Mouse (Mus musculus): ENCODE data around the gene Cd302.

Gene Cd302

DNA sequence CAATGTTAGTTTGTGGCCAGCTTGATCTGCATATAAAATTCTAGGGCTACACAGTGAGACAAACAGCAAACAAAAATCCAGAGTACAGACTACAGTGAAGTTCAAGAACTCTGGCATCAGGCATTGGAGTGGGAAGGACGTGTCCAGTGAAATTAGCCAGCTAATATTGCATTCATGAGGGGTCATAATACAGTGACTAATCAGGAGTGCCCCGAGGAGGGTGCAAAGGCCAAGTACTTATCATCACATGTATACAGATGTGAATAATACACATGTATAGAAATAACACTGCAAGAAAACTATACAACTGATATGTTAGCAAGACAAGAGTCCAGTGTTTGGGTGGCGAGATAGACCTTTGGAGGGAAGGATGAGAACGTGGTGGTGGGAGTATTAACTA lies 31.5 kb downstream of the Cd302 start:
- no peak for DNase-seq

- DNase-seq: no peak
These were observed 49.8 kb downstream of the Cd302 start for GRCm38 (mm10) chr2:60234506-60234905.

DNA sequence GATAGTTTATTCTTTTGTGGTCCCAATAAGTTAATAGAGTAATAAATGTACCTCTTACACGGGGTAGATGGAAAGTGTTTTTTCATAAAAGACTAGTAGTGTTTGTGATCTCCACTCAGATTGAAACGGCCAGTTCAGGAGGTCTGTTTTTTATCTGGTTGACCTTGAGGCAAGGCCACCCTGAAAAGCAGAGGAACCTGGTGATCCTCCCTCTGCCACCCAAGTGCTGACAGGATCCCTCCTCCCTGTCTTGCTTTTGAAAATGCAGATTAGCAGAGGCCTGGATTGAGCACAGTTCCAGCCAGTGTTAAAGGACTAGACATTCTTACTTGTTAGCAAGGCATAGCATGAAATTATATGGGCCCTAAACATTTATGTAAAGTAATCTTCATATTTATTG lies 51.1 kb downstream of the Cd302 start:
- no peak for DNase-seq

- no peak for DNase-seq
These were observed 53.9 kb downstream of the Cd302 start for GRCm38 (mm10) chr2:60230361-60230760.

DNA sequence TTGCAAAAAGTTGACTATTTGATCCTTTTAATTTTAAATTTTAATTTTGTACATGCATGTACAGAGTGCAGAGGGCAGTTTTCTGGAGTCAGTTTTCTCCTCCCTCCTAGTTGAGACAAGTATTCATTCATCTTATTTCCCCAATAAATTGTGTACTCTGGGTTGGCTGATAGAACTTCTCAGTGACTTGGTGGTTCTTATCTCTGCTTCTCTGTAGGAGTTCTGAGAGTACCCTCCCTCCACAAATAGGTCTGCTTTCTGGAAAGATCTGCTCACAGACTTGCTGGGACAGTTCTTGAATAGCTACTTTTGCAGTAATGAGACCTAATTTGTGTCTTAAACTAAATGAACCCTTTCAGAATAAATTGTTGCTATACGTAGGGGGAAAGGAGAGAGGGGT lies 55.8 kb downstream of the Cd302 start:
- no peak for DNase-seq

DNA sequence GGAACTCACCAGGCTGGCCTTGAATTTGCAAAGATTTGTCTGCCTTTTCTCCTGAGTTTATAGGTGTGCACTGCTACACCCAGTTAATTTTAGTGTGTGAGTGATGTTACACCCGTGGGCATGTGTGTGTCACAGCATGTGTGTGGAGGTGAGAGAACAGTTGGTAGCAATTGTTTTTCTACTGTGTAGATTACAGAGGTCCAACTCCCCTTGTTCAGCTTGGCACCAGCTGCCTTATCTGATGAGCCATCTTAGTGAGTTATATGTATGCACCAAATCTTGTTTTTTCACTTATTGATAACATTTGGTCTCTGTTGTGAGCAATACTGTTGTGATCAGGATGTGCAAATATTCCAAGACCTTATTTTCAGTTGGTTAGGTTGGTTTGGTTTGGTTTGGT lies 60.8 kb downstream of the Cd302 start:
- no peak for DNase-seq

DNA sequence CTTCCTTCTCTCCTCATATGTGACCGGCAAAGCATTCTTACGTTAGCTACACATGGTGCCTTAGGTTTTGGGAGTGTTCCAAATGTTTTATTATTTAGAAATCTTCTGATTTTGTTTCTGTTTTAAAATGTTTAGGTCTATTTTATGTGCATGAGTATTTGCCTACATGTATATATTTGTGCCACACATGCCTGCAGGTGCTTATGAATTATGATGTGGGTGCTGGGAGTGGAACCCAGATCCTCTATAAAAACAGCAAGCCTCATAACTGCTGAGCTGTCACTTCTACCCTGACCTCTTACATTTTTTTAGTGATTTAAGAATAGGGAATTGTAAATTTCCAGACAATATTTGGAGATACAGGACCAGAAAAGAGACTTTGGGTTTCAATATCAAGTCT lies 62.3 kb downstream of the Cd302 start:
- DNase-seq: no peak

DNA sequence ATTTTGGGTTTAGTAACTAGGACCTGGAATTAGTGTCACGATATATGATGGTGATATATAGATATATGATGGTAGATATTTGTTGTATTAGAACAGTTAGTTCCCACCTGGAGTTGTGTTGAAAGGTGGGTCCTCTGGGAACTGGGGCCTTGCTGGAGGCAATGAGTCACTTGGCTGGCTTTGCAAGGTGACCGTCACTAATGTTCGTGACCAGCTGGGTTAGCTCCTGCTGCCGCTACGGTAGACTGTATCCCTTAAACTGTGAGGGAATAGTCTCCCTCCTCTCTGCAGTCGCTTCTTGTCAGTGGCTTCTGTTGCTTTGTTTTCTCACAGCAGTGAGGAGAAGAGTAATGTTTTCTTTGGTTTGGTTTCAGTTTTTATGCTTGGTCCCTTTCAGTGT lies 63.1 kb downstream of the Cd302 start:
- DNase-seq: no peak

- no peak for DNase-seq
These were observed 66.7 kb downstream of the Cd302 start for GRCm38 (mm10) chr2:60217620-60218019.

GRCm38 (mm10) chr2:60216547-60217153 lies 67.6 kb downstream of the Cd302 start:
- no peak for DNase-seq

DNA sequence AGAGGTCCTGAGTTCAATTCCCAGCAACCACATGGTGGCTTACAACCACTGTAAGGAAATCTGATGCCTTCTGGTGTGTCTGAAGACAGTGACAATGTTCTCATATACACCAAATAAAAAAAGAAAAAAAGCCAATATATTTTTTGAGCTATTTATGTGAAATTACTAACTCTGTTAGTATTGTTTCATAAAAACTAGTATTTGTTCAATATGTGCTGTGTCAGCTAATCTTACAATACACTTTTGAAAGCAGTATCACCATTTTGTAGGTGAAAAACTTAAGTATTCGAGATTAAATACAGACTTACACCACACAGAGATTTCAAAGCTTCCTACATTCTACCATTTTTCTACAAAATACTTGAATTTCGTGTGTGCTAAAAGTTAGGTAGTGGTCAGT lies 69.6 kb downstream of the Cd302 start:
- no peak for DNase-seq

- no peak for DNase-seq
These were observed 71.8 kb downstream of the Cd302 start for GRCm38 (mm10) chr2:60212488-60212887.

GRCm38 (mm10) chr2:60210821-60211220 lies 73.5 kb downstream of the Cd302 start:
- DNase-seq: peak; percentile 23

DNA sequence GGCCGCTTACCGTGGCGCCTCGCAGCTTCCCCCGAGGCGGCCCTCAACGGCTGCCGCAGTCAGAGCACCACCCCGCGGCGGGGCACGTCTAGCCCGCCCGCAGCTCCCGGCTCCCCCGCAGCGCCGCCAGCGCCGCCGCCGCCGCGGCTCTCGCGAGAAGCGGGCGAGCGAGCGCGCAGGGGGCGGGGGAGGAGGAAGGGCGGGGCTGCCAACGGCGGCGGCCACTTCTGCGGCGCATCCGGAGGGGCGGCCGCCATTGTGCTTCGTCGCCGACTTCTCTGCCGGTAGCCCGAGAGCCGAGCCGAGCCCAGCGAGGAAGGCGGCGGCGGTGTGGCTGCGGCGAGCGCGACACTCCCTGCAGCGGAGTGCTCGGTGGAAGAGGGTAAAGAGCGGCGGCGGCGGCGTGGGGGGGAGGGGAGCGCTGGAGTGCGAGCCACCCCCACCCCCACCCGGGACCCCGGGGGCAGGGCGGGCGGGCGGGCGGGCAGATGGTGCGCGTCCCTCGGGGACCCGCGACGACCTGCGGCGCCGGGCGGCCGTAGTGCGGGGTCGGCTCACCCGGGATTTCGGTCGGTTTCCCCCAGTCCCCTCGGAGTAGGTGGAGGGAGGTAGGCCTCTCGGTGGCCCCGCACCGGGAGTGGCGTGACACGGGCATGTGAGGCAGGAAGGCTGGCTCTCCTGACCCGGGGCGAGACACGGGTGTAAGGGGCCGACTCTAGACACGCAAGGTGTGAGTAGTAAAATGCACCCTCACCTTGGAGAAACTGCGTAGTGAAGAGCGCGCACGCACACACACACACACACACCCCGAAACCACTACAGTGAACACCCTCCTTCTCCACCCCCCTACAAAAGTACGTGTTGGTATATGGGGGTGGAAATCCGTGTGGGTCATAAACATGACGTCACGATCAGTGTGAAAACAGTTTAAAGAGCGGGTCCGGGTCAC lies 74.3 kb downstream of the Cd302 start, which contains the start of the genes Baz2b and March7:
TSS of gene Baz2b (minus strand) at position 137 of the 949 bp plus-strand sequence.
TSS of gene March7 (plus strand) at position 185 of the 949 bp plus-strand sequence.
- DNase-seq: peak; percentile 92

- DNase-seq: peak; percentile 63
These were observed 75.1 kb downstream of the Cd302 start for GRCm38 (mm10) chr2:60209122-60209611.

DNA sequence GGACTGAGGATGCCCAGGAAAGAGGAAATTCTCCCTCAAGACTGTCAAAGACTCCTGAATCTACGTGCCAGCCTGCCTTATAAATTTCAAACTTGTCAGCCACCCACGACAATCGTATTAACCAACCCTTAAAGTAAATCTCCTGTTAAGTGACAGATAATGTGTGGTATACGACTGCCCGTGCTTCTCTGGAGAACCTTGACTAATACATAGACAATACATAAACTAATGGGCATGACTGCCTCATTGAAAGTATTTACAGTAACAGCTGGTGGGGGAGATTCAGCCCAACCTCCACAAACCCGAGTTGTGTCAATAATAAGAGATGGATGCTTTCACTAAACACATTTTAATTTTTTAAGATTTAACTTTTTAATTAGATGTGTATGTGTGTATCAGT lies 78.5 kb downstream of the Cd302 start:
- no peak for DNase-seq

DNA sequence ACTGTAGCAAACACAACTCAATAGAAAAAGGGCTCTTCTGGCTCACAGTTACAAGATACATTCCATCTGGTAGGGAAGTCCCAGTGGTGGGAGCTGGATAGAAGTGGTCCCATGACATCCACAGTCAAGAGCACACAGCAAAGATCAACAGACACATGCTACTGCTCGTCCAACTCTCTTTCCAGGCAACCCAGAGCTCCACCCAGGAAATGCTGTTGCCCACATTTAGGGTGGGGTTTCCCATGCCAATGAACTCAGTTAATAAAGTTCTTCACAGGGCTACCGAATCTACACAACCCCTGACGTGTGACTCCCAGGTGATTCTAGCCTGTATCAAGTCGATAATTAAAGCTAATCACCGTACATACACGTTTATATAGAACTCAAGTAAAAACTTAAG lies 80.1 kb downstream of the Cd302 start:
- no peak for DNase-seq

DNA sequence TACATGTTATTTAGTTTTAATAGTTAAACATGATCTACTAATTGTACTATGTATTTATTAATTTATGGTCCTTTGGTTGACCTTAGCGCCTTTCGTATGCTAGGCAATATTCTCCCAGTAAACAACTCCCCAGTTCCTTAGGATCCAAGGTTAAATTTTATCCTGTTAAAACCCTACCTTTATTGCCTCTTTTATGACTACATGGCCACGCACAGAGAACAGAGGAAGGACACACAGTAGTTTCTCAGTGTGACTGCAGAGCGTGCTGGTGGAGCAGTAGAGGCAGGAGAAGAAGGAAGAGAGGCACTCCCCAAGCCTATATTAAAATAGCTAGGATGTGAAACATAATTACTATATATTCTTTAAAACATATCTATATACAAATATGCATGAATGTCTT lies 80.6 kb downstream of the Cd302 start:
- no peak for DNase-seq

GRCm38 (mm10) chr2:60202900-60203530 lies 81.3 kb downstream of the Cd302 start:
- no peak for DNase-seq
